ENCODE assay signal across 8 mouse cellular contexts in the genomic region with DNA sequence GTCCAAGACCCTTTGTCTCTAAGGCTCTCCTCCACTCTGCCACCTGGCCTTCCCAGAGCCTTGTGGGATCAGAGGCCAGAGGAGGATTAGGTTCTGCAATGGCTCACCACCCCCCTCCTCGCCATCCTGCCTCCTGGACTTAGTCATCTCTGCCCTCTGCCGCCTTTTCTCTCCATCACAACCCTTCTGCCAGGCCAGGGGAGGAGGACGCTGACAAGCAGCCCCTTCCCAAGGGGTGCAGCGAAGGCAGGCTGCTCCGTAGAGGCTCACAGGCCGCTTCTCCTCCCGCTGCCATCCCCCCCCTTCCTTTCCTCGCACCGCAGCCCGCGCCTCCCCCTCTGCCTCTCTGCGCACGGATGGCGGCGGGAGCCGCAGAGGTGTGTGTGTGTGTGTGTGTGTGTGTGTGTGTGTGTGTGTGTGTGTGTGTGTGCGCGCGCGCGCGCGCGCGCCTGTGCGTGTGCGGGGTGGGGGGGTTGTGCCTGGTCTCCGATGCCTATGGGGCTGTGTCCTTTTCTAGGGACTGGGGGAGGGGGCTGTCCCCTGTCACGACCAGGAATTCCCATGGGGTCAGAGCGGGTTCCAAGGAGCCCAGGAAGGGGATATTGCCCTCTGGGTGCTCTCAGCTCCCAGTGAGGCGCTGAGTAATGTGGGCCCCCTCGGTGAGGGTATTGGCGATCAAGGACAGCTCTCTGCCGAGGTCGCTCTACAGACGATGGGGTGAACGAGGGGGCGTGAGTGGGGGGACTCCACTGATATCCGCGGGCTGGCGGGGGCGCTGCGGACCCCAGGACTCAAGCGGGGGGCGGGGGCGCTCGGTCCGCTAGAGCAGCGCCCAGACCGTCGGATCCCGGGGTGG. TPM values are rescaled to one million over a fixed set of nuclear protein-coding genes. Genes with fewer than 3 reads are reported as not detected.
DNase-seq lines count a peak whose midpoint lies in the region; ATAC-seq lines count a peak whose summit lies in the region.

A gene (plus strand): TSS at position 177 of the 856 bp plus-strand sequence.

- peak; percentile 13 for DNase-seq in kidney, adult 18-20 months
- no peak for DNase-seq in kidney, adult 11 months
- peak; percentile 30 for DNase-seq in brain, embryonic 18.5 days (ENCODE audit: low read depth, low spot score)
- peak; percentile 74 for DNase-seq in forebrain, embryonic 11.5 days (ENCODE audit: low spot score)
- peak; percentile 18 to 25 for DNase-seq in heart, postnatal 36 days
- peak; percentile 41 to 57 for DNase-seq in layer of hippocampus, postnatal 36 days
- peak; percentile 92 for DNase-seq in midbrain, embryonic 11.5 days (ENCODE audit: low spot score, missing footprints)

- peak; percentile 49 for ATAC-seq in forebrain, embryonic 11.5 days (replicated peaks; ENCODE audit: low FRiP score)
- peak; percentile 67 for ATAC-seq in midbrain, embryonic 11.5 days (ENCODE audit: low FRiP score)
- ATAC-seq in stomach, embryonic 16.5 days (ENCODE audit: insufficient read depth, low FRiP score), result peak; percentile 22

- H3K4me3 ChIP-seq in forebrain, embryonic 11.5 days (ENCODE audit: low read depth, low read length), result peak within 1 kb of the TSS; percentile 54
- peak within 1 kb of the TSS; percentile 57 for H3K4me3 ChIP-seq in midbrain, embryonic 11.5 days (ENCODE audit: low read depth, low read length)
- peak within 1 kb of the TSS; percentile 72 for H3K4me3 ChIP-seq in stomach, embryonic 16.5 days (replicated peaks; ENCODE audit: low read length)

- no peak within 1 kb of the TSS; the same call in 1 of the 2 replicates for H3K27ac ChIP-seq in forebrain, embryonic 11.5 days (ENCODE audit: low read depth, low read length)
- H3K27ac ChIP-seq in midbrain, embryonic 11.5 days (ENCODE audit: low read depth, low read length), result peak within 1 kb of the TSS; percentile 53
- H3K27ac ChIP-seq in stomach, embryonic 16.5 days (ENCODE audit: low read length), result peak within 1 kb of the TSS; percentile 52; the same call in 1 of the 2 replicates

- H3K4me1 ChIP-seq in forebrain, embryonic 11.5 days (replicated peaks; ENCODE audit: control insufficient read depth, insufficient read depth, low read length), result 0 out of 2 replicates have a peak, but pooled peaks cover 7% of the 10 kb centered on the region
- H3K4me1 ChIP-seq in midbrain, embryonic 11.5 days (ENCODE audit: control insufficient read depth, insufficient read depth, low read length), result peaks cover 10% of the 10 kb centered on the region
- H3K4me1 ChIP-seq in stomach, embryonic 16.5 days (ENCODE audit: control insufficient read depth, insufficient read depth, low read length), result peaks cover 11% of the 10 kb centered on the region

- under 1% methylated on average over 37 of the region's 52 CpGs for WGBS in forebrain, embryonic 11.5 days
- under 1% methylated on average over 40 of the region's 52 CpGs for WGBS in midbrain, embryonic 11.5 days
- 1% methylated on average over 43 of the region's 52 CpGs for WGBS in stomach, embryonic 16.5 days

- no peaks in the 10 kb centered on the region for H3K27me3 ChIP-seq in forebrain, embryonic 11.5 days (ENCODE audit: control insufficient read depth, insufficient read depth, low read length)
- peaks cover 7% of the 10 kb centered on the region; the same call in 1 of the 2 replicates for H3K27me3 ChIP-seq in midbrain, embryonic 11.5 days (ENCODE audit: control insufficient read depth, insufficient read depth, low read length)
- H3K27me3 ChIP-seq in stomach, embryonic 16.5 days (ENCODE audit: control insufficient read depth, insufficient read depth, low read length), result no peaks in the 10 kb centered on the region

- H3K36me3 ChIP-seq in forebrain, embryonic 11.5 days (ENCODE audit: control insufficient read depth, insufficient read depth, low read length), result no peaks in the 10 kb centered on the region
- no peaks in the 10 kb centered on the region for H3K36me3 ChIP-seq in midbrain, embryonic 11.5 days (ENCODE audit: control insufficient read depth, insufficient read depth, low read length)
- no peaks in the 10 kb centered on the region for H3K36me3 ChIP-seq in stomach, embryonic 16.5 days (ENCODE audit: control insufficient read depth, insufficient read depth, low read length)

- H3K4me2 ChIP-seq in forebrain, embryonic 11.5 days (ENCODE audit: low read depth, low read length, severe bottlenecking), result peak within 1 kb of the TSS; percentile 93
- H3K4me2 ChIP-seq in midbrain, embryonic 11.5 days, result peak within 1 kb of the TSS; percentile 96
- peak within 1 kb of the TSS; percentile 93 for H3K4me2 ChIP-seq in stomach, embryonic 16.5 days (ENCODE audit: low read depth, low read length)

- H3K9ac ChIP-seq in forebrain, embryonic 11.5 days (ENCODE audit: low read length), result peak within 1 kb of the TSS; percentile 73
- H3K9ac ChIP-seq in midbrain, embryonic 11.5 days (ENCODE audit: low read length), result peak within 1 kb of the TSS; percentile 71
- peak within 1 kb of the TSS; percentile 84 for H3K9ac ChIP-seq in stomach, embryonic 16.5 days (ENCODE audit: low read length)

- H3K9me3 ChIP-seq in forebrain, embryonic 11.5 days (ENCODE audit: control insufficient read depth, low read length), result no peaks in the 10 kb centered on the region
- no peaks in the 10 kb centered on the region for H3K9me3 ChIP-seq in midbrain, embryonic 11.5 days (ENCODE audit: control insufficient read depth, low read length)
- H3K9me3 ChIP-seq in stomach, embryonic 16.5 days (replicated peaks; ENCODE audit: control insufficient read depth, low read length), result no peaks in the 10 kb centered on the region

- intact Hi-C loops in heart, postnatal 36 days (cut with DNase I), result loop anchor here (2.0 kb wide), 1 partner anchor 134 kb away; no protein-coding TSS in a partner anchor

RNA-seq across cellular contexts. Expression of the gene that starts here (rescaled TPM):
- 62.6 and 69.0 TPM in 2 replicates for polyA plus RNA-seq in forebrain, embryonic 11.5 days (2014; fragmentation: Nextera tagmentation; extraction: Ambion mirVana)
- total RNA-seq in heart, postnatal 36 days (2021), result 10 to 100 TPM; 25.0 to 33.3 TPM
- total RNA-seq in layer of hippocampus, postnatal 36 days (2021), result 10 to 100 TPM; 69.8 to 94.5 TPM
- polyA plus RNA-seq in midbrain, embryonic 11.5 days (2014; fragmentation: Nextera tagmentation; extraction: Ambion mirVana), result 43.1 and 46.9 TPM in 2 replicates
- 41.9 and 45.4 TPM in 2 replicates for polyA plus RNA-seq in stomach, embryonic 16.5 days (2015; fragmentation: Nextera tagmentation; extraction: Ambion mirVana)
